Mouse (Mus musculus) CH12.LX (cell line): ENCODE measurements at regions not wholly inside any gene's neighbourhood (a gene's known extent, or its start where the extent isn't known, plus 50 kb on each side); places are given as distances from the start of the nearest gene placed in this dataset.
"Not testable (repeated sequence)": the region's sequence is repeated elsewhere in the genome, so short reads cannot be mapped to it uniquely, and the experiment has no call there.

Experiments
- DNase-seq: peaks from one replicate; pipeline ENCODE4 v3.0.0-alpha.2; 2013; ENCODE audit errors: extremely low read depth
- H3K27ac ChIP-seq: 2 replicates; pipeline ENCODE4 v1.5.1; 2012; ENCODE audit warnings: low read depth, mild to moderate bottlenecking, control low read depth, moderate library complexity; ENCODE audit not compliant: insufficient read depth
- H3K27me3 ChIP-seq: replicated peaks from 2 replicates; pipeline ENCODE3; 2012; ENCODE audit warnings: inconsistent platforms
- H3K36me3 ChIP-seq, 2 experiments: replicated peaks in 1 of 2; 2 replicates each; pipeline versions ENCODE3 to v1.6.1; 2012; ENCODE audit warnings: inconsistent platforms in 1 of 2, low read length in 1 of 2, mild to moderate bottlenecking in 1 of 2, mixed read lengths in 1 of 2, moderate library complexity in 1 of 2; ENCODE audit not compliant: control insufficient read depth in 1 of 2, insufficient read depth in 1 of 2
- H3K4me1 ChIP-seq, 2 experiments: 2 replicates each; pipeline ENCODE4 v1.6.1; 2012; ENCODE audit warnings: inconsistent platforms in 1 of 2, moderate library complexity in 1 of 2; ENCODE audit not compliant: insufficient read depth in 2 of 2, control insufficient read depth in 1 of 2
- H3K4me2 ChIP-seq: 2 replicates; pipeline ENCODE4 v1.6.1; 2012; ENCODE audit warnings: low read depth, mild to moderate bottlenecking, control low read depth; ENCODE audit not compliant: poor library complexity, insufficient read depth, severe bottlenecking
- H3K4me3 ChIP-seq, 3 experiments: fragments of 150-350 bp in 1 of 3; sonication (generic) in 1 of 3; replicated peaks in 1 of 3; 2 replicates each; pipeline versions ENCODE3 to v1.5.1; 2011 to 2012; ENCODE audit warnings: low read depth in 2 of 3, low read length in 2 of 3, mild to moderate bottlenecking in 2 of 3, moderate library complexity in 2 of 3, control low read depth in 1 of 3, improper control_type of control experiment in 1 of 3, inconsistent platforms in 1 of 3, mixed read lengths in 1 of 3; ENCODE audit not compliant: poor library complexity in 1 of 3
- H3K79me2 ChIP-seq: replicated peaks from 2 replicates; pipeline ENCODE4 v1.6.1; 2012; ENCODE audit warnings: mild to moderate bottlenecking, moderate library complexity; ENCODE audit not compliant: control insufficient read depth, poor library complexity, insufficient read depth, severe bottlenecking; ENCODE audit errors: extremely low read depth
- H3K9ac ChIP-seq: 2 replicates; pipeline ENCODE4 v1.6.1; 2012; ENCODE audit warnings: low read depth, mild to moderate bottlenecking, control low read depth, moderate library complexity; ENCODE audit not compliant: insufficient read depth
- H3K9me3 ChIP-seq: replicated peaks from 2 replicates; pipeline ENCODE3; 2012; ENCODE audit warnings: low read length, inconsistent platforms, mixed read lengths
- CHD1 ChIP-seq: IDR thresholded peaks from 2 replicates; pipeline ENCODE4 v1.6.1; 2012; ENCODE audit warnings: low read depth, low read length, improper control_type of control experiment, inconsistent platforms
- ELF1 ChIP-seq: IDR thresholded peaks from 2 replicates; pipeline ENCODE4 v1.6.1; 2014; ENCODE audit warnings: low read depth, mild to moderate bottlenecking, inconsistent platforms, low read length, improper control_type of control experiment
- EP300 ChIP-seq: IDR thresholded peaks from 2 replicates; pipeline ENCODE4 v1.6.1; 2011; ENCODE audit warnings: low read length, improper control_type of control experiment
- ETS1 ChIP-seq: conservative IDR thresholded peaks from 2 replicates; pipeline ENCODE4 v1.6.1; 2012; ENCODE audit warnings: low read depth, mild to moderate bottlenecking, inconsistent platforms, low read length, improper control_type of control experiment, moderate library complexity
- GABPA ChIP-seq: IDR thresholded peaks from 2 replicates; pipeline ENCODE4 v1.6.1; 2012; ENCODE audit warnings: low read depth, low read length, improper control_type of control experiment, inconsistent platforms; ENCODE audit not compliant: insufficient replicate concordance
- HCFC1 ChIP-seq: IDR thresholded peaks from 2 replicates; pipeline ENCODE4 v1.6.1; 2012; ENCODE audit warnings: low read depth, mild to moderate bottlenecking, inconsistent platforms, low read length, improper control_type of control experiment
- IRF4 ChIP-seq: IDR thresholded peaks from 2 replicates; pipeline ENCODE4 v1.6.1; 2014; ENCODE audit warnings: low read depth, mild to moderate bottlenecking, inconsistent platforms, low read length, improper control_type of control experiment
- JUN ChIP-seq: IDR thresholded peaks from 2 replicates; pipeline ENCODE4 v1.6.1; 2011; ENCODE audit warnings: low read depth, mild to moderate bottlenecking, low read length, improper control_type of control experiment, moderate library complexity; ENCODE audit not compliant: insufficient read depth
- JUND ChIP-seq: conservative IDR thresholded peaks from 2 replicates; pipeline ENCODE4 v1.6.1; 2011; ENCODE audit warnings: low read depth, low read length, improper control_type of control experiment
- MAX ChIP-seq: IDR thresholded peaks from 2 replicates; pipeline ENCODE4 v1.6.1; 2011; ENCODE audit warnings: low read length, improper control_type of control experiment
- MAZ ChIP-seq: IDR thresholded peaks from 2 replicates; pipeline ENCODE4 v1.6.1; 2012; ENCODE audit warnings: low read depth, mild to moderate bottlenecking, inconsistent platforms, low read length, improper control_type of control experiment, moderate library complexity
- MEF2A ChIP-seq: IDR thresholded peaks from 2 replicates; pipeline ENCODE4 v1.6.1; 2014; ENCODE audit warnings: low read depth, mild to moderate bottlenecking, inconsistent platforms, low read length, improper control_type of control experiment, borderline replicate concordance
- MXI1 ChIP-seq: IDR thresholded peaks from 2 replicates; pipeline ENCODE4 v1.6.1; 2011; ENCODE audit warnings: mild to moderate bottlenecking, low read depth, low read length, improper control_type of control experiment
- NELFE ChIP-seq: IDR thresholded peaks from 2 replicates; pipeline ENCODE4 v1.6.1; 2011; ENCODE audit warnings: low read depth, low read length, improper control_type of control experiment
- POLR2AphosphoS2 ChIP-seq: IDR thresholded peaks from 2 replicates; pipeline ENCODE4 v1.6.1; 2011; ENCODE audit warnings: low read depth, low read length, improper control_type of control experiment
- RCOR1 ChIP-seq: conservative IDR thresholded peaks from 2 replicates; pipeline ENCODE4 v1.6.1; 2012; ENCODE audit warnings: low read depth, mild to moderate bottlenecking, inconsistent platforms, low read length, improper control_type of control experiment
- UBTF ChIP-seq: IDR thresholded peaks from 2 replicates; pipeline ENCODE4 v1.6.1; 2012; ENCODE audit warnings: low read depth, mild to moderate bottlenecking, inconsistent platforms, low read length, improper control_type of control experiment, moderate library complexity
- USF1 ChIP-seq: IDR thresholded peaks from 2 replicates; pipeline ENCODE4 v1.6.1; 2014; ENCODE audit warnings: low read depth, mild to moderate bottlenecking, inconsistent platforms, low read length, improper control_type of control experiment
- USF2 ChIP-seq: conservative IDR thresholded peaks from 2 replicates; pipeline ENCODE4 v1.6.1; 2011; ENCODE audit warnings: low read depth, low read length, improper control_type of control experiment
- ZKSCAN1 ChIP-seq: IDR thresholded peaks from 2 replicates; pipeline ENCODE4 v1.6.1; 2012; ENCODE audit warnings: low read depth, inconsistent platforms, low read length, improper control_type of control experiment, borderline replicate concordance
- ZMIZ1 ChIP-seq: IDR thresholded peaks from 2 replicates; pipeline ENCODE4 v1.6.1; 2012; ENCODE audit warnings: low read depth, mild to moderate bottlenecking, inconsistent platforms, low read length, improper control_type of control experiment
- dilution Hi-C: fragments of 300-500 bp; cut with MboI; formaldehyde crosslinking; loops from 2 replicates; pipeline ENCODE4 v1.14.3; 2020; ENCODE audit warnings: low sequenced_read_pairs; ENCODE audit not compliant: extremely low pct_unique_long_range_greater_than_20kb, extremely low pct_ligation_motif_present
- in situ Hi-C: fragments of 300-500 bp; cut with MboI; formaldehyde crosslinking; loops from 3 replicates; pipeline ENCODE4 v1.14.3; 2019; ENCODE audit warnings: low sequenced_read_pairs, low pct_ligation_motif_present, low pct_unique_long_range_greater_than_20kb, mixed read lengths

GRCm38 (mm10) chr8:98659287-98659686, 757.0 kb downstream of the Cdh8 start:
- dilution Hi-C loops: no loop called here
- H3K36me3 ChIP-seq: no peaks in the 10 kb centered on the region
- no peak overlapping the region for H3K4me3 ChIP-seq
- H3K27me3 ChIP-seq: no peaks in the 10 kb centered on the region
- no peak for DNase-seq
- in situ Hi-C loops: no loop called here
- peaks cover 5% of the 10 kb centered on the region for H3K9me3 ChIP-seq
- H3K9ac ChIP-seq: no peak overlapping the region
- H3K79me2 ChIP-seq: no peaks in the 10 kb centered on the region
- TF ChIP-seq ELF1 (no peak), NELFE (no peak), RCOR1 (no peak), ZKSCAN1 (no peak), EP300 (no peak), ZMIZ1 (no peak), USF2 (no peak), JUND (no peak), MAZ (no peak), GABPA (no peak), HCFC1 (no peak)
- H3K4me2 ChIP-seq: no peak overlapping the region
- H3K4me1 ChIP-seq: no peaks in the 10 kb centered on the region
- H3K27ac ChIP-seq: no peak overlapping the region

- H3K79me2 ChIP-seq, dilution Hi-C loops, H3K27me3 ChIP-seq, H3K4me3 ChIP-seq, in situ Hi-C loops, H3K9ac ChIP-seq, H3K4me2 ChIP-seq, DNase-seq, H3K27ac ChIP-seq, H3K36me3 ChIP-seq, H3K4me1 ChIP-seq: not testable (repeated sequence)
- peaks cover 26% of the 10 kb centered on the region for H3K9me3 ChIP-seq
Measured at GRCm38 (mm10) chr8:98652316-98652715, 764.0 kb downstream of the Cdh8 start.

DNA sequence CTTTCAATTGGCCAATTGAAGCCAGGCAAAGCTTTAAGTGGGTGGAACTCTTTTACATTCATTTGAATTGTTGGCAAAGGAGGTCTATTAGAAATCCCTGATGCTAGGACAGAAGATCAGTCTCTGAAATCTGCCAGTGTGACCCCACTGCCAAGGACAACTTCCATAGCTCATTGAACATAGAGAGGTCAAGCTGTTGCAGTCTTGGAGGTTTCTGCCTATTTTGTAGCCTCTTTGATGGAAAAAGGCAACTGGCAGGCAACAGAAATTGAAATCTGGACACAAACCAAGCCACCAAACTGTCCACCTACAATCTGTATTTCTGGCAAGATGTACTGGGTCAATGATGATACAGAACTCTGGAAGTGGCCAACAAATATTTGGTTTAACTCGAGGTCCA, 765.3 kb downstream of the Cdh8 start:
- Histone ChIP-seq H3K4me3 (no peak overlapping the region), H3K9me3 (peaks cover 30% of the 10 kb centered on the region), H3K27ac (no peak overlapping the region), H3K4me2 (no peak overlapping the region), H3K27me3 (no peaks in the 10 kb centered on the region), H3K4me1 (no peaks in the 10 kb centered on the region), H3K36me3 (no peaks in the 10 kb centered on the region), H3K79me2 (no peaks in the 10 kb centered on the region), H3K9ac (no peak overlapping the region)
- in situ Hi-C loops (no loop called here), dilution Hi-C loops (no loop called here)
- DNase-seq: no peak
- TF ChIP-seq MAZ: no peak
- no peak for TF ChIP-seq ETS1
- no peak for TF ChIP-seq JUN
- no peak for TF ChIP-seq POLR2AphosphoS2
- no peak for TF ChIP-seq USF1
- no peak for TF ChIP-seq NELFE
- TF ChIP-seq USF2: no peak
- TF ChIP-seq MEF2A: no peak
- TF ChIP-seq JUND: no peak
- TF ChIP-seq UBTF: no peak
- no peak for TF ChIP-seq CHD1
- no peak for TF ChIP-seq MAX
- no peak for TF ChIP-seq MXI1
- TF ChIP-seq IRF4: no peak
- no peak for TF ChIP-seq ZKSCAN1
